Mouse (Mus musculus) forebrain, embryonic 14.5 days (tissue): ENCODE data around the gene Cd83. TPM values are rescaled to one million over a fixed set of nuclear protein-coding genes. Genes with fewer than 3 reads are reported as not detected.
A peak's percentile ranks its signal among the peaks of the same experiment; 100 is the strongest.

Experiments used
- ATAC-seq: fragments of 200-750 bp; cut with Nextera tagmentation; 2 replicates; pipeline ENCODE4 v1.8.0; 2017; ENCODE audit warnings: mild to moderate bottlenecking, moderate library complexity
- DNase-seq: peaks from one replicate; pipeline ENCODE4 v3.0.0-alpha.2; 2015; ENCODE audit warnings: low spot score
- H3K27ac ChIP-seq: fragments of 300-500 bp; sonication (generic); 2 replicates; pipeline ENCODE4 v1.5.1; 2014; ENCODE audit warnings: low read depth, mild to moderate bottlenecking, control low read depth, low read length, moderate library complexity
- H3K27me3 ChIP-seq: fragments of 300-500 bp; sonication (generic); replicated peaks from 2 replicates; pipeline ENCODE4 v1.6.1; 2014; ENCODE audit warnings: low read length, control low read depth, mixed read lengths; ENCODE audit not compliant: control insufficient read depth, insufficient read depth
- H3K36me3 ChIP-seq: fragments of 300-500 bp; sonication (generic); 2 replicates; pipeline ENCODE4 v1.6.1; 2014; ENCODE audit warnings: low read length, control low read depth; ENCODE audit not compliant: control insufficient read depth, insufficient read depth
- H3K4me1 ChIP-seq: fragments of 300-500 bp; sonication (generic); 2 replicates; pipeline ENCODE4 v1.6.1; 2014; ENCODE audit warnings: antibody characterized with exemption, low read length, control low read depth; ENCODE audit not compliant: control insufficient read depth, insufficient read depth
- H3K4me2 ChIP-seq: fragments of 300-500 bp; sonication (generic); 2 replicates; pipeline ENCODE4 v1.6.1; 2014; ENCODE audit warnings: mild to moderate bottlenecking, control low read depth, low read length
- H3K4me3 ChIP-seq: fragments of 300-500 bp; sonication (generic); 2 replicates; pipeline ENCODE4 v1.5.1; 2014; ENCODE audit warnings: low read depth, low read length, control low read depth
- H3K9ac ChIP-seq: fragments of 300-500 bp; sonication (generic); 2 replicates; pipeline ENCODE4 v1.6.1; 2014; ENCODE audit warnings: mild to moderate bottlenecking, low read length, control low read depth, moderate library complexity
- H3K9me3 ChIP-seq: fragments of 300-500 bp; sonication (generic); replicated peaks from 2 replicates; pipeline ENCODE4 v1.6.1; 2016; ENCODE audit warnings: low read length, control low read depth, mixed read lengths; ENCODE audit not compliant: control insufficient read depth
- WGBS: fragments of 180-500 bp; shearing (Covaris S2); extraction: QIAGEN DNeasy Blood & Tissue Kit; methylation state at CpG from one replicate; pipeline ENCODE4 v1.1.7; 2014; 5-methylcytosine and 5-hydroxymethylcytosine counted together
- polyA plus RNA-seq: library from polyadenylated mRNA; unstranded; fragments of >200 nt; fragmentation: Nextera tagmentation; extraction: Ambion mirVana; gene quantifications from 2 replicates; pipeline ENCODE4 v1.2.1, GENCODE M21; 2014

Gene Cd83
- polyA plus RNA-seq, 1 experiment from 2014 or later = 9.1 TPM

DNA sequence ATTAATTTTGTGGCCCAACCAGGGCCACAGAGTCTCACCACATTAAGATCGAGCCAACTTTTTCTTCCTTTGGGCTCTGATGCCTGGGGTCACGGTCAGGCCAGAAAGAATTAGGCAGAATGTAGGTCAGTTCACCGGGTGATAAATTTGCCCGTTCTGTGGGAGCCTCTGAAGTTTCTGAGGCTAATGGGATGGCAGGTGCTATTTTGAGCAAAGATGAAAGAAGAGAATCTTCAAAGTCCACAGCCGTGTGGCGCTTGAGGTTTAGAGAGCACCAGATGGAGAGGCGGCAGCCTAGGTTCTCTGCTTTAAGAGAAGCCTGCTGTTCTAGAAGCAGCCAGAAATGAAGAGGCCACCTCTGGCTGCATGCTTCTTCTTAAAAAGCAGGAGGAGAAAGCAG lies 48.2 kb downstream of the Cd83 start:
- no peak overlapping the region for H3K27ac ChIP-seq
- no peak overlapping the region for H3K4me3 ChIP-seq
- DNase-seq (peak; percentile 37), ATAC-seq (no peak)
- H3K4me2 ChIP-seq = no peak overlapping the region
- no peak overlapping the region for H3K9ac ChIP-seq
- H3K27me3 ChIP-seq = no peaks in the 10 kb centered on the region
- H3K4me1 ChIP-seq = no peaks in the 10 kb centered on the region
- H3K36me3 ChIP-seq = no peaks in the 10 kb centered on the region
- no peaks in the 10 kb centered on the region for H3K9me3 ChIP-seq
- WGBS = 88% methylated on average over 7 of the region's 7 CpGs

DNA sequence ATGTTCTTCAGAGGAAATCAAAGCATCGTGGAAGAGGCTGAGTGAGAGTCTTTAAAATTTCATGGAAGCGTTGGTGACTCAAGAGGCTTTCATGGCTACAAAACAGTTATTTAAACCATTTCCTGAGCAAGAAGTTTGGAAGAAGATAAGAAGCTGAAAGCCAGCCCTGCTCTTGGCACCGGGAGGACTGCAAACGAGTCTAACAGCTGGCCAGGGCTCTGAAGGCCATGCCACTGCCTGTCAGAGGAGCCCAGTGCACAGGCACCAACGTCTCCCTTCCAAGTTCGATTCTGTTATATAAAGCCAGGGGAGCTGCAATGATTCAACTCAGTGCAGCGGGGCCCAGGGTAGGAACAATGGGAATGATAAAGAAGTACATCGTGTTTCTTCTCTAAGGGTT lies 51.8 kb downstream of the Cd83 start:
- 38% methylated on average over 8 of the region's 8 CpGs for WGBS
- no peak for ATAC-seq
- H3K9ac ChIP-seq = no peak overlapping the region

DNA sequence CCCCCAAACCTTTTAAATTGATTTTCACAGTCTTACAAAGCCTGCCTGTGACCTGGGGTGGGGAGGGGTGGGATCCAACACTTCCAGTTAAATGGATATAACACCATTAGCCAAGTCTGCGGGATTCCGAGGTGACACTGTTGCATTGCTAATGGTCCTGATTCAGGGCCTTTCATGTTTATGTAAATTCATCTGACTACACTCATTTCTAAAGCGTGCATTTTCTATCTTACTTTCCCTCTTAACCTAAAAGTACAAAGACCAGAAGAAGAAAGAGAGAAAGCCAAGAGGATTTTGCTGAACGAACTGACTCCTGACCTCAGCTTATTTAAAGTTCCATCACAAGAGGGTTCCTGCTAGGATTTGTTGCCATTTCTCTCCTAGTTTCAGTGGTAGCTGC lies 53.2 kb downstream of the Cd83 start:
- no peak overlapping the region for H3K27ac ChIP-seq
- ATAC-seq (no peak), DNase-seq (peak; percentile 26)
- no peaks in the 10 kb centered on the region for H3K27me3 ChIP-seq
- H3K36me3 ChIP-seq = no peaks in the 10 kb centered on the region
- no peak overlapping the region for H3K4me2 ChIP-seq
- H3K9ac ChIP-seq = no peak overlapping the region
- 30% methylated on average over 4 of the region's 4 CpGs for WGBS
- no peaks in the 10 kb centered on the region for H3K9me3 ChIP-seq
- no peaks in the 10 kb centered on the region for H3K4me1 ChIP-seq
- H3K4me3 ChIP-seq = no peak overlapping the region

More for the DNA sequence above, 51.8 kb downstream of the Cd83 start:
- H3K36me3 ChIP-seq = no peaks in the 10 kb centered on the region
- H3K4me2 ChIP-seq = no peak overlapping the region
- no peaks in the 10 kb centered on the region for H3K27me3 ChIP-seq
- no peak overlapping the region for H3K4me3 ChIP-seq
- DNase-seq = no peak
- H3K4me1 ChIP-seq = no peaks in the 10 kb centered on the region
- H3K27ac ChIP-seq = no peak overlapping the region
- H3K9me3 ChIP-seq = no peaks in the 10 kb centered on the region

DNA sequence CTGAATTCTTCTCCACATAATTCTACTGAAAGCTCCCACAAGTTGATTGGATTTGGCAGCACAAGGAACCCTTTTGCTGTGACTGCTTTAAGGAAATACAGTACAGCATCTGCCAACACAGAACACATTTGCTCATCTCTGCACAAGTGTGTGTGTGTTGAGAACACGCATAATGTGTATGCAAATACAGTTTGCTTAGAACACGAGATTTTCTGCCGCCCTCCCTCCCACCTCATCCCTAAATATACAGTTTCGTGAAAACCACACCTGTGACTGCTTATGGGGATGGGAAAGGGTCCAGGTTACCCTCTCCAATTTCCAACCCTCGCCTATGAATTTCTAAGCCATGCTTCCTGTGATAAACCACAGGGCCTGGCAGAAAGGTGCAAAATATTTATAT lies 60.6 kb downstream of the Cd83 start:
- no peak overlapping the region for H3K4me2 ChIP-seq
- no peaks in the 10 kb centered on the region for H3K9me3 ChIP-seq
- H3K4me3 ChIP-seq = no peak overlapping the region
- 76% methylated on average over 5 of the region's 5 CpGs for WGBS
- H3K9ac ChIP-seq = no peak overlapping the region
- no peaks in the 10 kb centered on the region for H3K27me3 ChIP-seq
- no peak overlapping the region for H3K27ac ChIP-seq
- H3K36me3 ChIP-seq = no peaks in the 10 kb centered on the region
- ATAC-seq (no peak), DNase-seq (peak; percentile 24)
- H3K4me1 ChIP-seq = no peaks in the 10 kb centered on the region

DNA sequence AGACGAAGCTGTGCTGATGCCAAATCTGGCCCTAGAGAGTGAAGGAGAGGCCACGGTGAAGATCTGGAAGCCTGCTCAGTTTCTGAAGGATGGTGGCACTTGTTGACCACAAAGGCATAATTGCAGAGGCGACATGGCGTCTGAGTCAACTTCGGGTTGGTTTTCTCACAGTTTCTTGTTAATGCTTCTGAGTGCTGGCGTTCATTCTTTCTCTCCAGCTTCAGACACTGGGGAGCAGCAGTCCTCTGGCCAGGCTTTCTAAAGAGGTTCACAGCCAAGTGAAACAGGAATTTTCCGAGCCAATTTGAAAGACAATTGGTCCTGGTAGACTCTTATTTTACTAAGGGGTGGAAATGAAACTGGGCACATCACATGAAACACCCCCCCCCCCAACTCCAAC lies 62.6 kb downstream of the Cd83 start:
- H3K4me1 ChIP-seq = peaks cover 4% of the 10 kb centered on the region; the same call in 1 of the 2 replicates
- no peak overlapping the region for H3K4me3 ChIP-seq
- no peaks in the 10 kb centered on the region for H3K9me3 ChIP-seq
- no peak overlapping the region for H3K9ac ChIP-seq
- DNase-seq (no peak), ATAC-seq (no peak)
- no peaks in the 10 kb centered on the region for H3K36me3 ChIP-seq
- 85% methylated on average over 7 of the region's 7 CpGs for WGBS
- H3K27me3 ChIP-seq = no peaks in the 10 kb centered on the region
- H3K4me2 ChIP-seq = no peak overlapping the region
- H3K27ac ChIP-seq = no peak overlapping the region

DNA sequence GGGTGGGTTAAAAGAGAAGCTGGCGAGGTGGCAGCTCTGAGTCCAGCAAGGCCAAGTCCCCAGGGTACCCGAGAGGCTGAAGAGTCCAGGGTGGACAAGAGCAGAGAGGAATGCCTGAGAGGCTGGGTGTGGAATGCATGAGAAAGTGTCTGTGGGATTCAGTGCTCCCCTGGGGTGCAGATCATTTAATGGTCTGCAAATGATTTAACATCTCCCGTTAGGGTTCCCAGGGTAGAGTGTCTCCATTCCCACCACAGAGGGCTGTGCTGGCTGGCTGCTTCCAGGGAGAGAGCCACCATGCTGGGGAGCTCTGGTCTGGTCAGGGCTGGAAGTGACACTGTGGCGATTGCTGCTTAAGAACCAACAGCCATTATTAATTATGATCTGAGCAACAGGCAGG lies 65.2 kb downstream of the Cd83 start:
- H3K9me3 ChIP-seq = no peaks in the 10 kb centered on the region
- peaks cover 4% of the 10 kb centered on the region; the same call in 1 of the 2 replicates for H3K4me1 ChIP-seq
- H3K27me3 ChIP-seq = no peaks in the 10 kb centered on the region
- H3K36me3 ChIP-seq = no peaks in the 10 kb centered on the region
- DNase-seq (no peak), ATAC-seq (no peak)
- H3K9ac ChIP-seq = no peak overlapping the region
- H3K27ac ChIP-seq = no peak overlapping the region
- no peak overlapping the region for H3K4me2 ChIP-seq
- H3K4me3 ChIP-seq = no peak overlapping the region
- WGBS = 57% methylated on average over 4 of the region's 4 CpGs

DNA sequence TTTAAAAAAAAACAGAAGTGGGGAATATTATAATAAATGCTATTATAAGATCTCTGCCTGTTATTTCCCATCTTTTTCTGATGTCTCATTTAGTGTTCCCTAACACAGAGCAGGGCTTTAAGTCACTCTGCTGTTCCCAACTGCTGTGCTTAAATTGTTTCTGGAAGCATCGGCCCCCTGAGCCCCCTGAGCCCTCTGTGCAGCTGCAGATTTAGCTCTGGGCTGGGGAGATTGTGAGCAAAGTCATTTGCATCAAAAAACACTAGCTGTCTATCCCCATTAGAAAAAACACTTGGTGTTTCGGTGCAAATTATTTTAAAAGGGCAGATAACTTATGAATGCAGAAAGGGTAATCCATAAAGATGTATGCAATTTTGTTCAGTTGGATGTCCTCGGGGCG lies 66.5 kb downstream of the Cd83 start:
- DNase-seq = peak; percentile 54
- no peak overlapping the region for H3K9ac ChIP-seq
- no peaks in the 10 kb centered on the region for H3K36me3 ChIP-seq
- WGBS = 35% methylated on average over 4 of the region's 4 CpGs
- peaks cover 4% of the 10 kb centered on the region; the same call in 1 of the 2 replicates for H3K4me1 ChIP-seq
- ATAC-seq = peak; percentile 57; the same call in 1 of the 2 replicates
- H3K9me3 ChIP-seq = no peaks in the 10 kb centered on the region
- H3K27me3 ChIP-seq = no peaks in the 10 kb centered on the region
- no peak overlapping the region for H3K4me3 ChIP-seq
- H3K27ac ChIP-seq = peak overlapping the region; percentile 22; the same call in 1 of the 2 replicates
- no peak overlapping the region for H3K4me2 ChIP-seq

Other genes starting within 250 kb of the Cd83 start
- gene Mcur1, start 224.6 kb upstream of the Cd83 start, polyA plus RNA-seq = 7.2 and 7.6 TPM in 2 replicates
- 35.0 and 46.6 TPM in 2 replicates for gene Rnf182, start 169.1 kb upstream of the Cd83 start, polyA plus RNA-seq